Mouse (Mus musculus) testis, adult 2 months (tissue): ENCODE results near the gene Caln1.

Experiments used
- CTCF ChIP-seq: fragments of 200-500 bp; IDR thresholded peaks from 2 replicates; pipeline ENCODE4 v1.5.1; 2012; ENCODE audit warnings: low read depth, mild to moderate bottlenecking, inconsistent platforms, low read length, moderate library complexity; ENCODE audit not compliant: control insufficient read depth, insufficient read depth, insufficient replicate concordance
- POLR2A ChIP-seq: fragments of 200-500 bp; IDR thresholded peaks from 2 replicates; pipeline ENCODE4 v1.6.1; 2012; ENCODE audit warnings: low read depth, mild to moderate bottlenecking, inconsistent platforms, low read length, moderate library complexity; ENCODE audit not compliant: control insufficient read depth

GRCm38 (mm10) chr5:130691349-130691748 lies 322.1 kb downstream of the Caln1 start:
- no peak for TF ChIP-seq CTCF
- TF ChIP-seq POLR2A: no peak
